Mouse (Mus musculus) intestine, postnatal 0 days (tissue): ENCODE measurements at regions not wholly inside any gene's neighbourhood (a gene's known extent, or its start where the extent isn't known, plus 50 kb on each side); places are given as distances from the start of the nearest gene placed in this dataset.

Experiments used
- ATAC-seq: fragments of 200-750 bp; cut with Nextera tagmentation; 2 replicates; pipeline ENCODE4 v1.8.0; 2017; ENCODE audit warnings: mild to moderate bottlenecking, moderate TSS enrichment, moderate library complexity
- H3K27ac ChIP-seq: fragments of 300-500 bp; sonication (generic); 2 replicates; pipeline ENCODE4 v1.5.1; 2014; ENCODE audit warnings: mild to moderate bottlenecking, low read depth, low read length, moderate library complexity
- H3K27me3 ChIP-seq: fragments of 300-500 bp; sonication (generic); replicated peaks from 2 replicates; pipeline ENCODE4 v1.6.1; 2014; ENCODE audit warnings: low read length, mixed read lengths; ENCODE audit not compliant: control insufficient read depth, insufficient read depth
- H3K36me3 ChIP-seq: fragments of 300-500 bp; sonication (generic); 2 replicates; pipeline ENCODE4 v1.6.1; 2014; ENCODE audit warnings: mild to moderate bottlenecking, moderate library complexity; ENCODE audit not compliant: control insufficient read depth, insufficient read depth
- H3K4me1 ChIP-seq: fragments of 300-500 bp; sonication (generic); replicated peaks from 2 replicates; pipeline ENCODE4 v1.6.1; 2014; ENCODE audit warnings: antibody characterized with exemption, low read length, mixed read lengths; ENCODE audit not compliant: control insufficient read depth, insufficient read depth
- H3K4me2 ChIP-seq: fragments of 300-500 bp; sonication (generic); replicated peaks from 2 replicates; pipeline ENCODE4 v1.6.1; 2014; ENCODE audit warnings: low read depth, mild to moderate bottlenecking, moderate library complexity
- H3K4me3 ChIP-seq: fragments of 300-500 bp; sonication (generic); 2 replicates; pipeline ENCODE4 v1.5.1; 2014; ENCODE audit warnings: low read depth, low read length
- H3K9ac ChIP-seq: fragments of 300-500 bp; sonication (generic); 2 replicates; pipeline ENCODE4 v1.6.1; 2014; ENCODE audit warnings: mild to moderate bottlenecking, low read depth, low read length
- H3K9me3 ChIP-seq: fragments of 300-500 bp; sonication (generic); 2 replicates; pipeline ENCODE4 v1.6.1; 2016; ENCODE audit warnings: mixed run types; ENCODE audit not compliant: control insufficient read depth
- CTCF ChIP-seq: sonication (generic); IDR thresholded peaks from 2 replicates; pipeline ENCODE4 v1.5.1; 2016; ENCODE audit warnings: low read depth, mild to moderate bottlenecking, control low read depth, antibody characterized with exemption, moderate library complexity
- WGBS: fragments of 180-500 bp; shearing (Covaris S2); extraction: QIAGEN DNeasy Blood & Tissue Kit; methylation state at CpG from one replicate; pipeline ENCODE4 v1.1.7; 2014; 5-methylcytosine and 5-hydroxymethylcytosine counted together

GRCm38 (mm10) chr1:19981189-19981588 is 636.7 kb downstream of the Pkhd1 start:
- Histone ChIP-seq H3K27ac (no peak overlapping the region), H3K4me2 (no peak overlapping the region), H3K4me3 (no peak overlapping the region), H3K4me1 (no peaks in the 10 kb centered on the region), H3K9me3 (no peaks in the 10 kb centered on the region), H3K27me3 (no peaks in the 10 kb centered on the region), H3K36me3 (no peaks in the 10 kb centered on the region), H3K9ac (no peak overlapping the region)
- no peak for ATAC-seq
- no peak for TF ChIP-seq CTCF
- WGBS = 89% methylated on average over 1 of the region's 1 CpGs

- Histone ChIP-seq H3K27ac (no peak overlapping the region), H3K4me2 (no peak overlapping the region), H3K9me3 (no peaks in the 10 kb centered on the region), H3K9ac (no peak overlapping the region), H3K27me3 (no peaks in the 10 kb centered on the region), H3K4me3 (no peak overlapping the region), H3K36me3 (no peaks in the 10 kb centered on the region), H3K4me1 (no peaks in the 10 kb centered on the region)
- no peak for ATAC-seq
- TF ChIP-seq CTCF = no peak
- WGBS = 69% methylated on average over 3 of the region's 3 CpGs
Observed at GRCm38 (mm10) chr1:19982791-19983190, 635.1 kb downstream of the Pkhd1 start.

GRCm38 (mm10) chr1:19983504-19983903 is 634.4 kb downstream of the Pkhd1 start:
- H3K27ac ChIP-seq = no peak overlapping the region
- ATAC-seq = no peak
- no peak overlapping the region for H3K4me3 ChIP-seq
- TF ChIP-seq CTCF = no peak
- no peak overlapping the region for H3K9ac ChIP-seq
- no peaks in the 10 kb centered on the region for H3K9me3 ChIP-seq
- WGBS = 39% methylated on average over 2 of the region's 2 CpGs
- H3K4me1 ChIP-seq = no peaks in the 10 kb centered on the region
- no peak overlapping the region for H3K4me2 ChIP-seq
- H3K36me3 ChIP-seq = no peaks in the 10 kb centered on the region
- H3K27me3 ChIP-seq = no peaks in the 10 kb centered on the region

- Histone ChIP-seq H3K27ac (no peak overlapping the region), H3K27me3 (no peaks in the 10 kb centered on the region), H3K9me3 (no peaks in the 10 kb centered on the region), H3K36me3 (no peaks in the 10 kb centered on the region), H3K9ac (no peak overlapping the region), H3K4me3 (no peak overlapping the region), H3K4me1 (no peaks in the 10 kb centered on the region), H3K4me2 (no peak overlapping the region)
- TF ChIP-seq CTCF = no peak
- no peak for ATAC-seq
- 75% methylated on average over 4 of the region's 4 CpGs for WGBS
Observed at GRCm38 (mm10) chr1:19989921-19990320, 627.9 kb downstream of the Pkhd1 start.
